Mouse (Mus musculus) kidney, postnatal 25 days (tissue): ENCODE measurements at regions not wholly inside any gene's neighbourhood (a gene's known extent, or its start where the extent isn't known, plus 50 kb on each side); places are given as distances from the start of the nearest gene placed in this dataset.
A peak's percentile ranks its signal among the peaks of the same experiment; 100 is the strongest.

Experiments used
- DNase-seq, 2 experiments: peaks; one replicate each; pipeline ENCODE4 v3.0.0; 2021; ENCODE audit warnings: mixed read lengths in 2 of 2

DNA sequence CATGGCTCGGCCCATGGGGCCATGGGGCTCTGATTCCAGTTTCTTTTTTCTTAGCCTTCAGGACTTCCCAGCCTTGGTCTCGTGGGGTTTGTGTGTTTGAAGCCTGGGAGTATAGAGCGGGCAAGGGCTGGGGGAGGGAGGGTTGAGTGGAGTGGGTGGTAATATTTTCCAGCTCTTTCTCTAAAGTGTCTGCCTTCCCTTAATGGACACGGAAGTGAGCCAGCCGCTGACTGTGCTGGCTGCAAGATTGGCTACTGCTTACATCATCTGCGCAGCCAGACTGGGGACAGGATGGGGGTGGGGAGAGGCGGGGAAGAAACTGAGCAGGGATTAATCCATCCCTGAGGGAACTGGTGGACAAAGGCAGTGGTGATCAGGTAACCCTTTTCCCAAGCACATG, 52.3 kb downstream of the Tnp1 start:
- peak in 1 of 2 experiments; percentile 39 for DNase-seq

DNA sequence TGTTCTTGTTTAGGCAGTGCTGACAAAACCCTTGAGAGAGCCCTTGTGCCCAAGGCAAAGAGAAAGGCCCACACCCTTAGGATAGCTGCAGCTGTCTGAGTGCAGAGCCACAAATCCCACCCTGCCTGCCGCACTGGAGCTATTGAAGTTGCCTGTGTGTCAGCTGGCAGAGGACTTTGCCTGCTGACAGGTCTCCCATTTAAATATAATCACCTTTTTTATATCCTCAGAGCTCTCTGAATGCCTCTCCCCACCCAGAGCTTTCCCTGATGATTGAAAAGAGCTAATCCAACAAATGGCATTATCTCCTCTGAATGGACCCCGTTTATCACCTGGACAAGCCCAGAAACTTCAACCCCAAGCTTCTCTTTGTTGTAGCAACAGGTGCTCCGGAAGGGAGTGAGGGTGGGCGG, 55.5 kb downstream of the Tnp1 start:
- DNase-seq = no peak

DNA sequence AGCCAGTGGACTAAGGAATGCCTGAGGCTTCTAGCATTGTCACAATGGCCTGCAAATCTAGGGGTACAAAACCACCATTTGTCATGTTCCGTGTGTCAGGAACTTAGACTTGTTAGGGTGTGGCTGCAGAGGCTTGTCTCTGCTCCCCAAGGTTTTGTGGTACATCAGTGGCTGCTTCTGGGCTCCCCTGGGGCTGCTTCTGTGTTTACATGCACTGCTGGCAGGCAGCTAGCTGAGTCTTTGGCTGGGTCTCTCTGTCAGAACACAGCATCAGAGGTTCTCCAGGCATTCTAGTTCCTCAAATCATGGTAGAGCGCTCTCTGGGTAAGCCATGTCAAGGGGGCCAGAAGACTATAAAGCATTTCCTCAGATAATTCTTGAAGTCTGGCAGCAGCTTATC, 60.3 kb downstream of the Tnp1 start:
- DNase-seq = no peak

DNA sequence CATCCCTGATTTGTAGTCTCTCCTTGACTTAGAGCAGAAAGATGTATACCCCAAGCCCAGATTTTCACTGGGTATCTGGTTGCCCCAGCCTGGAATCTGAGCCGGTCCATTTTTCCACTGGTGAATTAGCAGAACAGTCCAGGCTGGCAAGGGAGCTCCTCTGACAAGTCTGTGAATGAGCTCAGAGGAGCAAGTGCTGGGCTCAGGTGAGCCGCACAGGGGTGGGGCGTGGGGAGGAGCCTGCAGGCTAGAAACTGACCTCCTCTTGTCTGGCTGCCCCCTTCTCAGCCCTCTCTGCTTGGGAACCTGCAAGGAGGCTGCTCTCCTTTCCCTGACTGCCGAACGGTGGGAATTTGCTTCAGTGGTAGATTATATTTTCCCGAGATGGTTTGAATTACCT, 62.8 kb downstream of the Tnp1 start:
- peak; percentile 14 to 49 for DNase-seq

DNA sequence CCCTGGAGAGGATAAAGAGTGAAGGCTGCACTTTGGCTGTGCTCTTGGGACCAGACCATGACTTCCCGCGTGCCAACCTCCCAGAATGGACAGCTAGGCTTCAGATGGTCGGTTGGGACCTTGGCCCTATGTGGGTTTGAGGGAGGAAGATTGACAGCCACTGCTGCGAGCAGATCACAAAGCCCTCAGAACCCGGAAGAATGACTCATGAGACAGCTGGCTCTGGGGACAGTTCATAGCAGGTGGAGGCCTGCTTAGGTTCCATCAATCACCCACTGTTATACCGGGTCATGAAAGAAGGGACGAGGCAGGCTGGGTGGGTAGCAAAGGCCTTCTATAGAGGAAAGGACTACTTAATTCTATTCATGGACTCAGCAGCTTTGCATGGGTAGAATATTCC, 63.9 kb downstream of the Tnp1 start:
- DNase-seq = no peak

DNA sequence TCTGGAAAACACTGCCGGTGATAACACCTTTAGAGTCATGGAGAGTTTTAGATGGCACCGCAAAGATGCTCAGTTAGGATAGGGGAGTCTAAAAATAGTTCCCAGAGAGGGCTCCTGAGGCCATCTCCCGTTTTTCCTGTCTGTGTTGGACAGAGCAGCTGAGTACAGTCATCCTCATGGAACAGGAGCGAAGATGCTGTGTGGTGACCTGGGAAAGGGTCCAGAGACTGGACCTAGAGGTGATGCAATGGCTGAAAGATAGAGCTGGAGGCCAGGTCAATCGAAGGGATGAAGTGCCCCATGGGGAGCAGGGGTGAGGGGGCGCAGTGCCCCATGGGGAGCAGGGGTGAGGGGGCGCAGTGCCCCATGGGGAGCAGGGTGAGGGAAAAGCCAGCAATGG, 64.3 kb downstream of the Tnp1 start:
- DNase-seq = no peak

DNA sequence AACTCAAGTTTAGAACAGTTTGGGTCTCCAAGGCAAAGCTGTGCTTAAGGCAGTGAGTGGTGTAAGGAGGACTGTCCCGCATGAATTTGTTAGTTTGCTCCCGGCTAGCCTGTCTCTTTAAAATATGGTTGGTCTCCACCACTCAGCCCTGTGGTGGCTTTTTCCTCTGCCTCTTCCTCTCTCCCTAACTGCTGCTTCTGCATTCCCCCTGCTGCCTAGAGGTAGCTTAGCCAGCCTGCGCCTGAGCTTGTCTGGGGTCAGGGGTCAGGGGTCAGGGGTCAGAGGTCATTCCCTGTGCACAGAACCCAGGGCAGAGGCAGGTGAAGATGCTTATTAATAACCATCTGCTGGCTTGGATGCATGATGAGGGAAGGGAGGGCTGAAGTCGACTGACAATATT, 69.5 kb downstream of the Tnp1 start:
- DNase-seq = no peak

DNA sequence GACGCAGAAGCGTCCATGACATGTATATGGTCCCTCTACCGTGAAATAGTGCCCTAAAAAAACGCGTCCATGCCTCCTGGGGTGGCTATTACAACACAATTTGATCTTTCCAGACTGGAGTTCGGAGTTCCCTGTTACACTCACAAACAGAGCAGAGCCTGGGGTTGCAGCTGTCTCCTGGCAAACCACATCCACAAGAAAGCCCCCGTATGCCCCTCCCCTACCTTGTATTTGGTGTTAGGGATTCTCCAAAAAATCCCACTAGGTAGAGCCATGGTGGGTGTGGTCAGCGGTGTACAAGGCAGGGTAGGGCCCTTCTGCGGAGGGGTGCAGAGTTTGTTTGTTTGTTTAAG, 70.0 kb downstream of the Tnp1 start:
- DNase-seq = no peak

DNA sequence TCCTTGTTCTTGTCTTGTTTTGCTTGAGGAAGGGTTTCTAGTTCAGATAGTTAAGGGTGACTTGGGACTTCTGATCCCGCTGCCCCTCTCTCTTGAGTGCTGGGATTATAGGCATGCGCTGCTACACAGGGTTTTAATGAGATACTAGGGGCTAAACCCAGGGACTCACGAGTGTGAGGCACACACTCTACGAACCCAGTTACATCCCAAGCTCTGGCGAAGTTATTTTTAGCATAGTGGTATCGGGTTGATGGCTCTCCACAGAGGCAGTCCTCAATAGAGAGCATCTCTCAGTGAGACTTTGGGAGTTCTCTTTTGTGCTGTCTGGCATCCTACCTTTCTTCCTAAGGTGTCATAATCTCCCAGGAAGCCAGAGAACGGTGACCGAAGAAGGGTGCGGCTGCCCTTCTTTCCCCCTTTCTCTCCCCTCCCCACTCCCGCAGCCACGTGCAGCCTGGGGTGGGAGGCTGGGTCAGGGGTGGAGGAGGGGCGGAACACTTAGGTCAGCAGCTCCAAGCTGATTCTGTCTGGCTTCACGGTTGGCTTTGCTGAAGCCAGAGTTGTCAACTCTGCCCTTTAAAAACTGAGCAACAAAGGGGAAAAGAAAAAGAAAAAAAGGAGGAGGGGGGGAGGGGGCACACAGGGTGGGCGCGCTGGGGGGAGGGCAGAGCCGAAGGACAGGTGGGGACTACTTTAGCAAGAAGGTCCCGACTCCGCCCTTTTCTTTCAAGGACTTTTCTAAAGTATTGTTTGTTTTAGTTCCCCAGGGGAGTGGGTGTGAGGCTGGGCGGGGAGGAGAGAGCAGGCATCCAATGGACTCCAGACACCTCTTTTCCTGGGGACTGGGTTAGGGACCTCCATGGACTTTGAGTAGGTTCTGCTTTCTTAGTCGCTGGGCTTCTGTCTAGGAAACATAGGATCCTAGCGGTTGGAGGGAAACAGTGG, 70.4 kb upstream of the Igfbp5 start:
- peak in 1 of 2 experiments; percentile 60 for DNase-seq

DNA sequence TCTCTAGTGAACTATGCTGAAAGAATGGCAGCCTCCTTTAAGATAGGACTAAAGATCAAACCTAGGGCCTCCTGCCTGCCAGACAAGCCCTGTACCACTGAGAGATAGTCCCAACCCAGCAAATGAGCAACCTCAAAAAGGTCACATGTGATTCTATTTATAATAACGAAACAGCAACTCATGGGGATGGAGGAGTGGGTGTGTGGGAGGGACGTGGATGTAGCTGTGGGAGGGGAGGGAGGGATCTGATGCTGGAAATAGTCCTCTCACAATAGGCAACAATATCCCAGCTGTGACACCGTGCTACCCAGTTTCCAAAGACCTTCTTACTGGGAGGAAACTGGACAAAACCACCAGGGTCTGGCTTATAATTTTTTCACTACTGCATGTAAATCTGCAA, 69.5 kb upstream of the Igfbp5 start:
- DNase-seq = no peak

DNA sequence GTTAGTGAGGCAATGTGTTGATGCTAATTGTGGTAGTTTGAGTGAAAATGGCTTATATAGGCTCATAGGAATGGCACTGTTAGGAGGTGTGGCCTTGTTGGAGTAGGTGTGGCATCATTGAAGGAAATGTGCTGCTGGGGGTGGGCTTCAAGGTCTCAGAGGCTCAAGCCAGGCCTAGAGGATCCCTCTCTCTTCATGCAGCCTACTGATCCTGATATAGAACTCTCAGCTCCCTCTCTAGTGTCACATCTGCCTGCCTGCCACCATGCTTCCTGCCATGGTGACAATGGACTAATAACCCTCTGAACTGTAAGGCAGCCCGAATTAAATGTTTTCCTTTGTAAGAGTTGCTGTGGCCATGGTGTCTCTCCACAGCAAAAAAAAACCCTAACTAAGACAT, 68.4 kb upstream of the Igfbp5 start:
- DNase-seq = no peak

DNA sequence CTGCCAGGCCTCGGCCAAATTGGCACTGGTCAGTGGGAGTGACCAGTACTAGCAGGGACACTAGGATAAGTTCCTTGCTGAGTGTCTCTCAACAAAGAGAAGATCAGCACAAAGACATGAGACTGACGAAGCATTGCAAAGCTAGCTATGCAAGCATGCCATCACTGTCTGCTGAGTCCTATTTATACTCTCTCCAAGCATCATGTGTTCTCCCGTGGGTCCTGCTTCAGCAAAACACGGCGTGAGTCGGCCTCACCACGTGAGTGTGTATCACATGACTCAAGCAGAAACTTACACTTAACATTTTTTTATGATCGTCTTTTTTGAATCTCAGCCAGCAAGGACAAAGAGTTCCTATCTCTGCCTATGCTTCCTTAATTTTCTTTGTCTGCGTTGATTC, 67.7 kb upstream of the Igfbp5 start:
- no peak for DNase-seq

DNA sequence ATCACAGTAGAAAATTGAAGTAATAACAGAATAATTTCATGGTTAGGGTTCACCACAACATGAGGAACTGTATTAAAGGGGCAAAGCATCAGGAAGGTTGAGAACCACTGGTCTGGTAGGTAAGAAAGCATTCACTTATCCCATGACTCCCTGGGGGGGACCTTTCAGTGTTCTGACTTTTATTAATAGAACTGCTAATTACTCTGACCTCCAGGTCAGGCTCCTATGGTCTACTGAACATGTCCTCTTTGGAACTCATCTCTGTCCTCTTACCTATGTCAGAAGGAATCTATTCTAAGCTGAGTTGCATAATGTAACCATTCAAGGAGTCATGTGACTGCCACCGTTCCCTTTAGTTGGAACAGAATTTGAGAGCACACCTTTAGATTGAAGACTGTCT, 65.3 kb upstream of the Igfbp5 start:
- no peak for DNase-seq

DNA sequence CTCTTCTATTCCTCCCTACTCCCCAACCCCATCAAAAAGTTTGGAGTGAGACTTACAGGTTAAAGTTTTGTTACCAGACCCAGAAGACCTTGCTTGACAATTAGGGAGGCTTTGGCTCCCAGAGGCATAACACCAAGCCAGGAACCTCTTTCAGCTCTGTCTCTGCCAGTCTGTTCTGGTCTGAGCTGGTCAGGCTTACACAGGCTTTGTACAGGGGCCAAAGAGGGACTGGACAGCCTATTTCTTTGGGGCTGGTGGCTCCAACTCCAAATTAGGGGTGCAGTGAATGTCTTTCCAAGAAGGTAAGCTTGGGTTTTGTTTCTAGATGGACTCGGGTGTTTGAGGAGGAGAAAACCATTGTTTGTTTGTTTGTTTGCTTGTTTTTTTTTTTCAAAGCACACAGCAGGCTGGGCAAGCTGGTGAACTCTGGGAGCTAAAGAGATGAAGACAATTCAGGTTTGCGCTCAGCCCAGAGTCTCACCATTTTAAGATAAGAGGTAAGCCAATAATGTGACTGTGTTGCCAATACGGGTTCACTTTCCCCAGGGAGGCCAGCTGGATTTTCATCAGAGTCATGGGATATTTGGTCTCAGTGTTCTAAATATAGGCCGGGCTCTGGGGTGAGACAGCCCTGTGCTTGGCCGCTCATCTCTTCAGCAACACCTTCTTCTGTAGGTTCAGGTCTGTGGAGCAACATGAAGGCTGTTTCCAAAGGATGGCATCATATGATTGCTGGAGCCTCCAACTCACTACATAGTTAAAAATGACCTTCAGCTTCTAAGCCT, 62.2 kb upstream of the Igfbp5 start:
- peak; percentile 55 to 71 for DNase-seq

DNA sequence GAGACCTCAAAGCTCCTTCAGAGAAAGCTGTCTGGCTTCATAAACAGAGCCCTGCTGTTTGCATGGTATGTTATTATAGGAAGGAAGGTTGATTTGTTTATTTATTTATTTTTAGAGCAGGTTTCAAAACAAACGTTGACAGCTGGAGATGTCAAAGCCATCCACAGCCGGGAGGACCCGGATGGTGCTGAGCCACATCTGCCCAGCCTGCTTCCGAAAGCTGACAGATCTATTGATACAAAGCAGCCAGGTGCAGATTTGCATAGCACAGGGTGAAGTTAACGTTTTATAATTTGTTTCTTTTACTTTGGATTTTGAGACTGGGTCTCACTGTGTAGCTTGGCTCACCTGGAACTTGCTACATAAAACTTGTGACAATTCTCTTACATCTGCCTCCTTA, 61.5 kb upstream of the Igfbp5 start:
- no peak for DNase-seq

DNA sequence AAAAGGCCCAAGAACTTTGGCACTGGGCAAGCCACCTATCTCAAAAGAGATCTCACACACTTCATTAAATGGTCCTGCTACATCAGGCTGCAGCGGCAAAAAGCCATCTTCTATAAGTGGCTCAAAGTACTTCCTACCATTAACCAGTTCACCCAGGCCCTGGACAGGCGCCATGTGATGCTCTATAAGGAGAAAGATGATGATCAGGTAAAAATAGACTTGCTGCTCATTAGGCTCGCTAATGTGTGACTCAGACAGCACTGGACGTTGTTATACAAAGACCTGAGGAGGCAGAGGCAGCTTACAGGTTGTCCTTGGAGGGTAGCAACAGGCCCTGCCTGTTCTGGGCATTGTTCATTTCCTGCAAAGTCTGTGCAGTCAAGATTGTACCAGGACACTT, 60.4 kb upstream of the Igfbp5 start:
- DNase-seq = no peak

DNA sequence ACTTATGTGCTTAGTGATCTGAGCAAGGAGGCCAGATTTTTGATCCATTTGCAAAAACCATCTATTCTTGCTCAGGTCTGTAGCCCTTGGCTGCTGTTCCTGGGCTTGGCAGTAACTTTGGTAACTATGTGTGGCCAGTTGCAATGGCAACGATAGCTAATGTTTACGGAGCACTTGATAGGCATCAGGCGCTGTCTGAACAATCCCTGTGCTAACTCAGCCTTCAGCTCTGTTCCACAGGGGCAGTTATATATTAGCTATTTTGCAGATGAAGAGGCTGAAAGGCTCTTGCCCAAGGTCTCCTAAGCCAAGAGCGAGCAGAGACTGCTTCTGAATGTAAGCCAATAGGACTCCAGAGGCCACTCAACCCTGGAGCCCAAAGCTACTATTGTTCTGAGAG, 55.1 kb upstream of the Igfbp5 start:
- peak; percentile 39 to 79 for DNase-seq
